Mouse (Mus musculus) E14TG2a.4 (cell line): ENCODE results near the gene Rpusd3.

Experiments used
- H3K27me3 ChIP-seq: 2 replicates; pipeline ENCODE4 v1.6.1; 2014; ENCODE audit warnings: low read length, control low read depth; ENCODE audit not compliant: insufficient read depth
- H3K36me3 ChIP-seq: 2 replicates; pipeline ENCODE4 v1.6.1; 2014; ENCODE audit warnings: low read length, control low read depth; ENCODE audit not compliant: insufficient read depth
- H3K4me1 ChIP-seq: replicated peaks from 2 replicates; pipeline ENCODE4 v1.6.1; 2014; ENCODE audit warnings: low read depth, low read length, control low read depth
- H3K4me3 ChIP-seq: replicated peaks from 2 replicates; pipeline ENCODE4 v1.5.1; 2014; ENCODE audit warnings: mild to moderate bottlenecking, low read length
- H3K9me3 ChIP-seq: 2 replicates; pipeline ENCODE4 v1.6.1; 2014; ENCODE audit warnings: low read length, control low read depth
- CTCF ChIP-seq: conservative IDR thresholded peaks from 2 replicates; pipeline ENCODE4 v1.5.1; 2014; ENCODE audit warnings: low read length
- NANOG ChIP-seq: IDR thresholded peaks from 2 replicates; pipeline ENCODE4 v1.6.1; 2014; ENCODE audit warnings: borderline replicate concordance, low read length, mixed read lengths
- POU5F1 ChIP-seq: IDR thresholded peaks from 2 replicates; pipeline ENCODE4 v1.6.1; 2014; ENCODE audit warnings: low read length, borderline replicate concordance

Gene Rpusd3

GRCm38 (mm10) chr6:113444207-113444965 lies 25.2 kb upstream of the Rpusd3 start:
- no peak overlapping the region for H3K4me3 ChIP-seq
- peaks cover 48% of the 10 kb centered on the region for H3K36me3 ChIP-seq
- H3K9me3 ChIP-seq: no peaks in the 10 kb centered on the region
- no peak for TF ChIP-seq CTCF
- no peak for TF ChIP-seq NANOG
- TF ChIP-seq POU5F1: no peak
- no peaks in the 10 kb centered on the region for H3K27me3 ChIP-seq
- peaks cover 48% of the 10 kb centered on the region for H3K4me1 ChIP-seq

GRCm38 (mm10) chr6:113443091-113443490 lies 24.0 kb upstream of the Rpusd3 start:
- peaks cover 48% of the 10 kb centered on the region for H3K4me1 ChIP-seq
- TF ChIP-seq CTCF (peak; percentile 59), NANOG (no peak), POU5F1 (no peak)
- H3K9me3 ChIP-seq: no peaks in the 10 kb centered on the region
- H3K36me3 ChIP-seq: peaks cover 37% of the 10 kb centered on the region
- peak overlapping the region; percentile 95 for H3K4me3 ChIP-seq
- no peaks in the 10 kb centered on the region for H3K27me3 ChIP-seq

- Histone ChIP-seq H3K4me1 (peaks cover 48% of the 10 kb centered on the region), H3K4me3 (peak within 1 kb of the TSS; percentile 95), H3K9me3 (no peaks in the 10 kb centered on the region), H3K27me3 (no peaks in the 10 kb centered on the region), H3K36me3 (peaks cover 32% of the 10 kb centered on the region)
- TF ChIP-seq POU5F1: no peak
- TF ChIP-seq CTCF: no peak
- no peak for TF ChIP-seq NANOG
Observed at GRCm38 (mm10) chr6:113442442-113443090, 23.4 kb upstream of the Rpusd3 start, which contains the start of gene Jagn1. Gene Jagn1, plus strand, starts transcription at chr6:113442569.

GRCm38 (mm10) chr6:113442087-113442441 lies 22.9 kb upstream of the Rpusd3 start:
- H3K4me3 ChIP-seq: peak overlapping the region; percentile 95
- H3K4me1 ChIP-seq: peaks cover 43% of the 10 kb centered on the region
- no peak for TF ChIP-seq NANOG
- no peak for TF ChIP-seq CTCF
- TF ChIP-seq POU5F1: no peak
- no peaks in the 10 kb centered on the region for H3K9me3 ChIP-seq
- peaks cover 27% of the 10 kb centered on the region for H3K36me3 ChIP-seq
- no peaks in the 10 kb centered on the region for H3K27me3 ChIP-seq

GRCm38 (mm10) chr6:113441147-113441680 lies 22.1 kb upstream of the Rpusd3 start:
- no peak overlapping the region for H3K4me3 ChIP-seq
- no peak for TF ChIP-seq POU5F1
- peak; percentile 94 for TF ChIP-seq CTCF
- TF ChIP-seq NANOG: no peak
- H3K27me3 ChIP-seq: no peaks in the 10 kb centered on the region
- peaks cover 18% of the 10 kb centered on the region for H3K36me3 ChIP-seq
- H3K4me1 ChIP-seq: peaks cover 36% of the 10 kb centered on the region
- H3K9me3 ChIP-seq: no peaks in the 10 kb centered on the region

- peaks cover 13% of the 10 kb centered on the region for H3K36me3 ChIP-seq
- no peaks in the 10 kb centered on the region for H3K9me3 ChIP-seq
- TF ChIP-seq NANOG (no peak), POU5F1 (no peak), CTCF (no peak)
- peaks cover 2% of the 10 kb centered on the region; the same call in 1 of the 2 replicates for H3K27me3 ChIP-seq
- peaks cover 35% of the 10 kb centered on the region for H3K4me1 ChIP-seq
- H3K4me3 ChIP-seq: no peak overlapping the region
Observed at GRCm38 (mm10) chr6:113440686-113441085, 21.5 kb upstream of the Rpusd3 start.

GRCm38 (mm10) chr6:113438721-113439430 lies 19.7 kb upstream of the Rpusd3 start:
- no peak overlapping the region for H3K4me3 ChIP-seq
- no peak for TF ChIP-seq NANOG
- no peak for TF ChIP-seq CTCF
- no peak for TF ChIP-seq POU5F1
- no peaks in the 10 kb centered on the region for H3K9me3 ChIP-seq

GRCm38 (mm10) chr6:113437135-113437534 lies 18.0 kb upstream of the Rpusd3 start:
- no peaks in the 10 kb centered on the region for H3K36me3 ChIP-seq
- no peaks in the 10 kb centered on the region for H3K9me3 ChIP-seq
- TF ChIP-seq POU5F1: no peak
- TF ChIP-seq NANOG: no peak
- no peak for TF ChIP-seq CTCF
- H3K4me3 ChIP-seq: no peak overlapping the region
- peaks cover 13% of the 10 kb centered on the region for H3K27me3 ChIP-seq
- H3K4me1 ChIP-seq: peaks cover 18% of the 10 kb centered on the region

More at GRCm38 (mm10) chr6:113438721-113439430, 19.7 kb upstream of the Rpusd3 start:
- H3K27me3 ChIP-seq: peaks cover 13% of the 10 kb centered on the region
- no peaks in the 10 kb centered on the region; the same call in 1 of the 2 replicates for H3K36me3 ChIP-seq
- H3K4me1 ChIP-seq: peaks cover 20% of the 10 kb centered on the region
